Mouse (Mus musculus): ENCODE results near the gene Gm45716.
"Not testable (repeated sequence)": the region's sequence is repeated elsewhere in the genome, so short reads cannot be mapped to it uniquely, and the experiment has no call there.

Gm45716 gene

DNA sequence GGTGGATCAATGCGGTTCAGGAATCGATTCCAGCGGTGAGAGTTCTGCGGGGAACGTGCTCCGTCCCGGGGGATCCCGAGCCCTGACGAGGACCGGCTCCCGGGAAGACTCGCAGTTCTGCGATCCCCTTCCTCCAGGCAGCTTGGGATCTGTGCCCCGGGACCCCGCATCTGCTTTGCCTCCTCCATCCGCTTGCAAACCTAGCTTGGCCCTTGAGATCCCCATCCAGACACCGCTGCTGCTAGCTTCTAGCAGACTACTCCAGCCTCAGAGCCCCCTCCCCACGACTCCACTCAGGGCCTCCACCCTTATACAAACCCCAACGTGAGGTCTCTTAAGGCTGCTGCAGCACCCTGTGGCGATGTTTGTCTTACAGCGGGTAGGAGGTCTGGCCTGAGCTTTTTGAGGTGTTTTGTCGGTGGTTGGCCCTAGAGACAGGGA lies 62.2 kb downstream of the Gm45716 start:
- no peak for DNase-seq (ENCODE audit: low spot score in 2 of 2)

DNA sequence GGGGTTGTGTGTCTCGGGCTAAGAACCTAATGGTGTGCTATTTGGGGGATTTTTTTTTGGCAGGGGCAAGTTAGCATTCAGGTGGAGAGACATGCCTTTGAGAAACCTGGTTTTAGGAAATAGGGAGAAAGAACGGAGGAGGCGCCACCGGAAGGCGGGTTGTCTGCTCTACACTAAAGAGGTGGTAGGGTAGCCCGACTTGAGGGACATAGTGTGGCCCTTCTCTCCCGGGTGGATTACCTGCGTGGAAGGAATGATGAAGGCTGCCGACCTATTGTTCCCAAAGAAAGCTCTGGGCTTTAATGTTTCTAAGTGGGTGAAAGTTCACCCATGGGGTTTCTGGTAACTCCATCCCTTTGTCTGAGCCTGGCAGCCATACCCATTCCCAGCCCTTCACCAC lies 62.7 kb downstream of the Gm45716 start:
- DNase-seq (ENCODE audit: low spot score in 2 of 2) = no peak

DNA sequence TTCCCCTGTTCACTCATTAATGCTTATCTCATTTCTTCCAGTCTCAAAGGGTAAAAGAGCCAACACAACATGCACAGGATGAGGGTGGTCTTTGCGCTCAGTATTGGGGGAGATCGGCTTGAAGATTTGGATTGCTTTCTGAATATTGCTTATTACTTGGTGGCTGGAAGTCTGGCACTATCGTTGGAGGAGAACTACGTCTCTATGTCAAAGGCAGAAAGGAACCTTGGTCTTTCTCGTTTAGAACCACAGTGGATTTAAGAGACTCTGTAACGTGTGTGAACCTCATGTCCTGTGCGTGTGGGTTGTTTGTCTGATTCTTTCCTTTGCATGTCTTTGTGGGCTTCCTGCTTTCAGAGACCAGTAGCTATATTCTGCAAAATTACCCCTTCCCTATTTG lies 63.2 kb downstream of the Gm45716 start:
- DNase-seq (ENCODE audit: low spot score in 2 of 2) = no peak

- no peak for DNase-seq (ENCODE audit: low spot score in 2 of 2)
Measured at GRCm38 (mm10) chr11:90251923-90252322, 64.4 kb downstream of the Gm45716 start.

DNA sequence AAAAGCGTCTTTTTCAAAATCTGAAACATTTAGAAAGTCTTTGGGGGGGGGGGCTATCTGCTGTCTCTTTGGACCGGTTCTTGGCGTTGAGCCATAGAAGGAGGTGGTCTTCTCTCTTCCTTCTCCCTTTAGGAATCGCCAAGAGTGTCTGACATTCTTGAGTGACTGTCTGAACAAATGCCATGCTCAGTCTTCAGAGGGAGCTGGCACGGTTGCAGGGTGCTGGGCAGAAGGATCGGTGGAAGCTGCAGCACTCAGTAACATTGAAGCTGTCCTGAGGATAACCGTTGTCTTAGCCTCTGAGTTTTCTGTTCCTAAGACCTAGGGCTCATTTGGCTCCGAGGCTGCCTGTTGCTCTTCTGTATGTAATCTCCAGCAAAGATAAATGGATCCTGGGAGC lies 64.9 kb downstream of the Gm45716 start:
- no peak for DNase-seq (ENCODE audit: low spot score in 2 of 2)

GRCm38 (mm10) chr11:90254536-90254935 lies 67.1 kb downstream of the Gm45716 start:
- DNase-seq (ENCODE audit: low spot score in 2 of 2) = no peak

GRCm38 (mm10) chr11:90255687-90256086 lies 68.2 kb downstream of the Gm45716 start:
- DNase-seq (ENCODE audit: low spot score in 2 of 2) = no peak

GRCm38 (mm10) chr11:90256833-90257525 lies 69.5 kb downstream of the Gm45716 start:
- no peak for DNase-seq (ENCODE audit: low spot score in 2 of 2)

GRCm38 (mm10) chr11:90258321-90258927 lies 70.9 kb downstream of the Gm45716 start:
- no peak for DNase-seq (ENCODE audit: low spot score in 2 of 2)

GRCm38 (mm10) chr11:90259071-90259470 lies 71.6 kb downstream of the Gm45716 start:
- DNase-seq (ENCODE audit: low spot score in 2 of 2) = no peak

GRCm38 (mm10) chr11:90259826-90260225 lies 72.3 kb downstream of the Gm45716 start:
- no peak for DNase-seq (ENCODE audit: low spot score in 2 of 2)

GRCm38 (mm10) chr11:90264180-90264579 lies 76.7 kb downstream of the Gm45716 start:
- no peak for DNase-seq (ENCODE audit: low spot score in 2 of 2)

DNA sequence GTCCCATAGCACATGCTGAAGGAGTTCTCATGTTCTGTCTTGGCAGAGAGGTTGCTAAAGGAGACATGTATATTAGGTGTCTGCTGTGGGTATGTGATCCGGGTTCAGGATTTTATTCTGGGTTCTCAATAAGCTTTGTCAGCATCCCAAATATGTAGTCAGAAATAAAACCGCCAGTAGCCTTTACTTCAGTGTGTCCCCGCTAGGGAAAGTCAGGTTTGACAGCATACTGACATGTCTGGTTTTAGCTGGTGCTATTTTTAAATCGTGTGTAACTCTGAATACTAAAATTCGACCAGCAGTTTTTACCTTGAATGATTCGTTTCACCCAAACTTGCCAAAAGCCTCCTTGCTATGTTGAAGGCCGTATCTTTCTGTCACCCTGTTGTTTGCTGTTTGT lies 78.1 kb downstream of the Gm45716 start:
- no peak for DNase-seq (ENCODE audit: low spot score in 2 of 2)

- no peak for DNase-seq (ENCODE audit: low spot score in 2 of 2)
Measured at GRCm38 (mm10) chr11:90268934-90269333, 81.5 kb downstream of the Gm45716 start.

DNA sequence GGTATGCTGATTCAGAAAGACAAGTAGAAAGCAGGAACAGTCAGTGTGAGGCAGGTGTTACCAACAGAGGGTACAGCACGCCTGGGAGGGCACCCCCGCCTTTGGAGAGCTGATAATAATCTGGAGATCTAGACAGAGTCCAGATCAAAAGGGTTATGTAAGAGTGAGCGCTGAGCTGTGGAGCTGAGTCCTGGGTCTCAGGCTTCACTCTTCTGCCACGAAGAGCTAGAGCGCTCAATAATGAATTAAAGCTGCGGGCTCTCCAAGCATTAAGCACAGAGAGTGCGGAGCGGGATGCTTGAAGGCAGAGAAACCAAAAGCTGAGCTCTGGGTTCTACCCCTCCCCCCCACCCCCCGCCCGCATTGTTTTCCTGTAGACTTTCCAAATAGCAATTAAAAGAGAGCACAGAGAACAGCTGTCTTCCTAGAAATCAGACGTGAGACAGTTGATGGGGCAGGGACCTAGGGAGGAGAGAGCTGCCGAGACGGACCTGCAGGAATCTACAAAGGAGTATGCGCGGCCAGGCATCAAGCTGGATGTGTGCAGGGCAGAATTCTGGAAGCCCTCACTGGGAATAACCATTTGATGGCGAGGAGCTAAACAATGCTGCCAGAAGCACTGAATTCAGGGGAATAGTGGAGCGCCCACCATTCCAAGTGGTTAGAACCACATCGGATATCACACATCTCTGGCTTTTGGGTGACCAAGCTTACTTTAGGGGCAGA lies 82.1 kb downstream of the Gm45716 start:
- DNase-seq (ENCODE audit: low spot score in 2 of 2) = no peak

DNA sequence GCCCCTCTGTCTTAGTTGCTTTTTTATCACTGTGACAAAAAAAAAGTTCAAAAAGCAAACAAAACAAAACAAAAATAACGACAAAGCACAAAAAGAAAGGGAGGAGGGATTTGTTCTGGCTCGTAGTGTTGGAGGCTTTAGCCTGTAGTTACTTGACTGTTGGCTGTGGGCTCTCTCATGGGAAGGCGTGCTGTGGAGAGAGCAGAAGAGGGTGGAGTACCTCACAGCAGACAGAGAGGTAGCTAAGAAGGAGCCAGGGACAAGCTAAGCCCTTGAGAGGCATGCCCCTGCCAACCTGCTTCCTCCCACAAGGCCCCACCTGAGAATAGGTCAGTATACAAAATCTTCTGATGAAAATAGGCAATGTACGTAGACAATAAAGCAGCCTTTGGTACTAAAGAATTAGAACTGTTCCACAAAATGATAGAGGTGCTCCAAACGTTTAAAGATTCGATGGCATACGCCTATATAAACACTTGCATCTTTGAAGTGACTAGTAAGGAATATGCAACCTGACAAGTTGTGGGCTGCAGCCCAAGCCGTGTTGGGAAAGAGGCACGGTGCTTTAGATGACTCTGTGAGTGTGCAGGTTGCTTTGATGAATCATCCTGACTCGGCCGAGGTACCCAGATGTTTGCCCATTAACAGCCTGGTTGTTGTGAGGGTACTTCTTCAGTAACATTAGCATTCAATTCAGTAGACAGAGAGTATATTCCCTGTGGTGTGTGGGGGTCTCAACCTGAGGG lies 82.8 kb downstream of the Gm45716 start:
- DNase-seq (ENCODE audit: low spot score in 2 of 2) = no peak

GRCm38 (mm10) chr11:90274187-90274586 lies 86.7 kb downstream of the Gm45716 start:
- DNase-seq (ENCODE audit: low spot score in 2 of 2) = no peak

DNA sequence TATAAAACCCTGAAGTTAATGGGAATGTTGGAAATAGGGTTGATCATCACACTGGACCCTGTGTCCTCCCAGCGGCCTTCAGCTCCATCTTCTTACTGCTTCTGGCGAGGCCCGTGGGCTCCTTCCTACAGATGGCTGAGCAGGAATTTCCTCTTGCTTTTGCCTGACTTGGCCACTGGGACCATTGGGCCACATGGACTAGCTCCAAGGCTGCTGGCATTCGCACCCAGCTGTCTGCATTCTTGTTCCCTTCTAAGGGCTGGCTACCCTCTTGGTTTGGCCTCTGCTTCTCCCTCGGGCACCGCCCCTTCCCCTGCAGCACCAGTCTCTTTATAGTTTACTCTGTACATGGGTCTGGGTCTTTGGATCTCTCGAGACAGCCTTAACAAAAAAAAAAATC lies 88.2 kb downstream of the Gm45716 start:
- DNase-seq (ENCODE audit: low spot score in 2 of 2) = no peak

- no peak for DNase-seq (ENCODE audit: low spot score in 2 of 2)
Measured at GRCm38 (mm10) chr11:90276150-90276549, 88.7 kb downstream of the Gm45716 start.

- DNase-seq (ENCODE audit: low spot score in 2 of 2) = no peak
Measured at GRCm38 (mm10) chr11:90276561-90276960, 89.1 kb downstream of the Gm45716 start.

DNA sequence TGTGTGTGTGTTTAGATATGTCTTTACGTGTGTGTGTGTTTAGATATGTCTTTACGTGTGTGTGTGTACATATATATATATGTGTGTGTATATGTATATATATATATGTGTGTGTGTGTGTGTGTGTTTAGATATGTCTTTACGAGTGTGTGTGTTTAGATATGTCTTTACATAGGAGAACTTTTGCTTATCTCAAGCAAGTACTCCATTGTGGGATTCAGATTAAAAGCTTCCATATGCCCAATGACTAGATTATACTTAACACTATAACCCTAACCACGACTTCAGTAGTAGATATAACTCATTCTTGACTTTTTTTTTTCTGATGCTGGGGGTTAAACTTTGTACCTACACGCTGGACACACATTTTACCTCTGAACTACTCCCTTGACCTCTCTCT lies 92.6 kb downstream of the Gm45716 start:
- no peak for DNase-seq (ENCODE audit: low spot score in 2 of 2)

DNA sequence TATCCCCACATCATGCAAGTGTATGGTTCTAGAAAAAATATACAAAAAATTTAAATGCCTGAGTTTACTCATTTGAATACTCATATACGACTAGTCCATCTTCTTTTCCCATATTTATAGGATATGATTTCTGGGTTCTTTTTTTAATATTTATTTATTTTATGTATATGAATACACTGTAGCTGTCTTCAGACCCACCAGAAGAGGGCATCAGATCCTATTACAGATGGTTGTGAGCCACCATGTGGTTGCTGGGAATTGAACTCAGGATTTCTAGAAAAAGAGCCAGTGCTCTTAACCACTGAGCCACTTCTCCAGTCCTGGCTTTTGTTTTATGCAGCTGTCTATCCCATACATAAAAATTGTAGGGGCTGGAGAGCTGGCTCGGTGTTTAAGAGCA lies 94.5 kb downstream of the Gm45716 start:
- not testable (repeated sequence) for DNase-seq (ENCODE audit: low spot score in 2 of 2)

Measured in urinary bladder, postnatal 4 days (tissue).